Mouse (Mus musculus): ENCODE data around the gene Ccser1. TPM values are rescaled to one million over a fixed set of nuclear protein-coding genes. Genes with fewer than 3 reads are reported as not detected.
A peak's percentile ranks its signal among the peaks of the same experiment; 100 is the strongest.

The Ccser1 gene
- polyA plus RNA-seq, 1 experiment from 2014 or later: 6.1 TPM

DNA sequence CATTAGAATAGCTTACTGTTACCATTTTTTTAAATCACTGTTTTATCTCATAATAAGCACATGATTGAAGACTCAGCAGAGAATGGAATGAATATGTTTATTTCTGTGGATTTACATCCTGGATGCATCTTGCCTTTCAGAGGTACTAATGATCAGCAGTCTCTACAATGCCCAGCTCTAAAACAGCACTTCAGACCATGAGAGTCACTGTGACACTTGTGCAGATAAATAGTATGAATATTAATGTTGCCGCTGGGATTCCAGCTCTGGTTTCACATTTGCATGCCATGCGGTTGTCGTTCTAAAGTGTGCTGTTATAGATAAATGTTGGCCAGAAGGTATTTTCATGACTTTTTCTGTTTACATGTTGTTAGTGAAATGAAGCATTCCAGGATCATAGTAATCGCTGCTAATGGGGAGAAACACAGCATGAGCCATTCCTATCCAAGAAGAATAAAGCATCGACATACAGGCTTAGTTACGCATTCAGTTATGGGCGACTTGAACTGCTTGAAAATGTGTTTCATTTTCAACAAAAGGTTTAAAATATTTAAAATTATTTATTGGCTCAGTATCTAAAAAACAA is 363.4 kb downstream of the Ccser1 start:
- Histone ChIP-seq H3K4me3 (ENCODE audit: low read depth, low read length) (no peak overlapping the region), H3K9me3 (ENCODE audit: control insufficient read depth, low read length) (no peaks in the 10 kb centered on the region), H3K27me3 (replicated peaks; ENCODE audit: control insufficient read depth, insufficient read depth, low read length) (no peaks in the 10 kb centered on the region), H3K4me1 (ENCODE audit: control insufficient read depth, insufficient read depth, low read length) (no peaks in the 10 kb centered on the region), H3K36me3 (ENCODE audit: control insufficient read depth, insufficient read depth, low read length) (no peaks in the 10 kb centered on the region), H3K4me2 (ENCODE audit: low read depth, low read length) (no peak overlapping the region), H3K27ac (replicated peaks; ENCODE audit: low read depth, low read length) (no peak overlapping the region), H3K9ac (ENCODE audit: low read depth, low read length) (no peak overlapping the region)
- no peak for ATAC-seq (ENCODE audit: low read depth)
- no peak for DNase-seq (ENCODE audit: low spot score)
- 71% methylated on average over 7 of the region's 7 CpGs for WGBS

DNA sequence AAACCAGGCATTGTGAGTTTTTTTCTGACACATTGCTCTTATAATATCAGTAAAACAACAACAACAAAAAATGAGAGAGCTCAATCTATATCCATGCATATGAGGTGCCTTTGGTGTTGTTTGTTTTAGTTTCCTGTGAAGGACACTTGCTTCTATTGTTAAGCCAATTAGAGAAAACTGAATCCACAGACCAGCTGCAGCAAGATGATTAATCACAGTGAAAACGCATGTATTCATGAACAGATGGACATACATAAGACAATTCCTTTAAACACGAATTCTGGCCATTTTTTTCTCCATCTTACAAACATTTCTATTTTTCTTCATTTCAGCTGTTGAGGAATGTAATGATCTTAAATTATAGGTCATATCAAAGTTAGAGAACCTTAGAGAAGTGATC is 387.4 kb downstream of the Ccser1 start:
- ATAC-seq (ENCODE audit: low read depth): no peak
- 55% methylated on average over 2 of the region's 2 CpGs for WGBS
- no peak for DNase-seq (ENCODE audit: low spot score)
- Histone ChIP-seq H3K9ac (ENCODE audit: low read depth, low read length) (no peak overlapping the region), H3K4me2 (ENCODE audit: low read depth, low read length) (no peak overlapping the region), H3K36me3 (ENCODE audit: control insufficient read depth, insufficient read depth, low read length) (no peaks in the 10 kb centered on the region), H3K4me3 (ENCODE audit: low read depth, low read length) (no peak overlapping the region), H3K9me3 (ENCODE audit: control insufficient read depth, low read length) (no peaks in the 10 kb centered on the region), H3K4me1 (ENCODE audit: control insufficient read depth, insufficient read depth, low read length) (no peaks in the 10 kb centered on the region), H3K27ac (replicated peaks; ENCODE audit: low read depth, low read length) (no peak overlapping the region), H3K27me3 (replicated peaks; ENCODE audit: control insufficient read depth, insufficient read depth, low read length) (no peaks in the 10 kb centered on the region)

GRCm38 (mm10) chr6:61567967-61568366 is 387.8 kb downstream of the Ccser1 start:
- no peak overlapping the region for H3K9ac ChIP-seq (ENCODE audit: low read depth, low read length)
- no peak overlapping the region for H3K4me3 ChIP-seq (ENCODE audit: low read depth, low read length)
- no peak for ATAC-seq (ENCODE audit: low read depth)
- no peaks in the 10 kb centered on the region for H3K36me3 ChIP-seq (ENCODE audit: control insufficient read depth, insufficient read depth, low read length)
- WGBS: 89% methylated on average over 8 of the region's 8 CpGs
- no peak overlapping the region for H3K27ac ChIP-seq (replicated peaks; ENCODE audit: low read depth, low read length)
- H3K27me3 ChIP-seq (replicated peaks; ENCODE audit: control insufficient read depth, insufficient read depth, low read length): no peaks in the 10 kb centered on the region
- no peaks in the 10 kb centered on the region for H3K9me3 ChIP-seq (ENCODE audit: control insufficient read depth, low read length)
- H3K4me1 ChIP-seq (ENCODE audit: control insufficient read depth, insufficient read depth, low read length): no peaks in the 10 kb centered on the region
- DNase-seq (ENCODE audit: low spot score): no peak
- no peak overlapping the region for H3K4me2 ChIP-seq (ENCODE audit: low read depth, low read length)

- no peaks in the 10 kb centered on the region for H3K27me3 ChIP-seq (replicated peaks; ENCODE audit: control insufficient read depth, insufficient read depth, low read length)
- no peaks in the 10 kb centered on the region for H3K4me1 ChIP-seq (ENCODE audit: control insufficient read depth, insufficient read depth, low read length)
- no peak overlapping the region for H3K9ac ChIP-seq (ENCODE audit: low read depth, low read length)
- no peak overlapping the region for H3K4me2 ChIP-seq (ENCODE audit: low read depth, low read length)
- ATAC-seq (ENCODE audit: low read depth) (no peak), DNase-seq (ENCODE audit: low spot score) (no peak)
- H3K27ac ChIP-seq (replicated peaks; ENCODE audit: low read depth, low read length): no peak overlapping the region
- H3K36me3 ChIP-seq (ENCODE audit: control insufficient read depth, insufficient read depth, low read length): no peaks in the 10 kb centered on the region
- no peak overlapping the region for H3K4me3 ChIP-seq (ENCODE audit: low read depth, low read length)
- H3K9me3 ChIP-seq (ENCODE audit: control insufficient read depth, low read length): no peaks in the 10 kb centered on the region
Observed at GRCm38 (mm10) chr6:61581696-61582095, 401.6 kb downstream of the Ccser1 start.

GRCm38 (mm10) chr6:61588999-61589398 is 408.9 kb downstream of the Ccser1 start:
- ATAC-seq (ENCODE audit: low read depth) (no peak), DNase-seq (ENCODE audit: low spot score) (no peak)
- H3K9me3 ChIP-seq (ENCODE audit: control insufficient read depth, low read length): no peaks in the 10 kb centered on the region
- no peaks in the 10 kb centered on the region for H3K27me3 ChIP-seq (replicated peaks; ENCODE audit: control insufficient read depth, insufficient read depth, low read length)
- H3K36me3 ChIP-seq (ENCODE audit: control insufficient read depth, insufficient read depth, low read length): no peaks in the 10 kb centered on the region
- H3K4me2 ChIP-seq (ENCODE audit: low read depth, low read length): no peak overlapping the region
- no peak overlapping the region for H3K9ac ChIP-seq (ENCODE audit: low read depth, low read length)
- no peak overlapping the region for H3K4me3 ChIP-seq (ENCODE audit: low read depth, low read length)
- H3K4me1 ChIP-seq (ENCODE audit: control insufficient read depth, insufficient read depth, low read length): no peaks in the 10 kb centered on the region
- 64% methylated on average over 2 of the region's 2 CpGs for WGBS
- no peak overlapping the region for H3K27ac ChIP-seq (replicated peaks; ENCODE audit: low read depth, low read length)

GRCm38 (mm10) chr6:61601911-61602310 is 421.8 kb downstream of the Ccser1 start:
- Histone ChIP-seq H3K27me3 (replicated peaks; ENCODE audit: control insufficient read depth, insufficient read depth, low read length) (no peaks in the 10 kb centered on the region), H3K9ac (ENCODE audit: low read depth, low read length) (no peak overlapping the region), H3K27ac (replicated peaks; ENCODE audit: low read depth, low read length) (no peak overlapping the region), H3K4me1 (ENCODE audit: control insufficient read depth, insufficient read depth, low read length) (no peaks in the 10 kb centered on the region), H3K9me3 (ENCODE audit: control insufficient read depth, low read length) (no peaks in the 10 kb centered on the region), H3K36me3 (ENCODE audit: control insufficient read depth, insufficient read depth, low read length) (no peaks in the 10 kb centered on the region), H3K4me3 (ENCODE audit: low read depth, low read length) (no peak overlapping the region), H3K4me2 (ENCODE audit: low read depth, low read length) (no peak overlapping the region)
- no peak for ATAC-seq (ENCODE audit: low read depth)
- no peak for DNase-seq (ENCODE audit: low spot score)
- WGBS: 71% methylated on average over 5 of the region's 5 CpGs

DNA sequence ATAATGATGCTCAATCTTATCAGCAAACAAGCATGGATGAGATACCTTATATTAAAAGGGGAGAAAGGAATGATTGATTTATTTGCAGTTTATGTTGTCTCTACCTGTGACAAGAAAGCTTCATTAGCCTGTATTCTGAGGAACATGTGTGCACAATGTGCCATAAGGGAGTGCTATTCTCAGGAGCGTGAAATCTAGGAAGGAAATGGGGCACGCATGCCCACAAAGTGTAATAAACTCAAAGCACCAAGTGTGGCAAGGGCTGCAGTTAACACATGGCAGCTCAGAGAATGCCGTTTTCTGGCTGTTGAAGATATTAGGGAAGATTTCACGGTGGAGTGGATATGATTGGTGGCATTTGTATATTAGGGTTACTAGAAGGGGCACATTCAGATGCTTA is 434.8 kb downstream of the Ccser1 start:
- Histone ChIP-seq H3K9ac (ENCODE audit: low read depth, low read length) (no peak overlapping the region), H3K4me1 (ENCODE audit: control insufficient read depth, insufficient read depth, low read length) (no peaks in the 10 kb centered on the region), H3K27ac (replicated peaks; ENCODE audit: low read depth, low read length) (no peak overlapping the region), H3K9me3 (ENCODE audit: control insufficient read depth, low read length) (no peaks in the 10 kb centered on the region), H3K4me3 (ENCODE audit: low read depth, low read length) (no peak overlapping the region), H3K27me3 (replicated peaks; ENCODE audit: control insufficient read depth, insufficient read depth, low read length) (no peaks in the 10 kb centered on the region), H3K36me3 (ENCODE audit: control insufficient read depth, insufficient read depth, low read length) (no peaks in the 10 kb centered on the region), H3K4me2 (ENCODE audit: low read depth, low read length) (no peak overlapping the region)
- ATAC-seq (ENCODE audit: low read depth) (no peak), DNase-seq (ENCODE audit: low spot score) (no peak)
- 73% methylated on average over 4 of the region's 4 CpGs for WGBS

GRCm38 (mm10) chr6:61621707-61622106 is 441.6 kb downstream of the Ccser1 start:
- H3K4me2 ChIP-seq (ENCODE audit: low read depth, low read length): no peak overlapping the region
- no peaks in the 10 kb centered on the region for H3K36me3 ChIP-seq (ENCODE audit: control insufficient read depth, insufficient read depth, low read length)
- ATAC-seq (ENCODE audit: low read depth): peak; percentile 62; the same call in 1 of the 2 replicates
- peak; percentile 61 for DNase-seq (ENCODE audit: low spot score)
- no peak overlapping the region for H3K9ac ChIP-seq (ENCODE audit: low read depth, low read length)
- no peak overlapping the region for H3K27ac ChIP-seq (replicated peaks; ENCODE audit: low read depth, low read length)
- H3K27me3 ChIP-seq (replicated peaks; ENCODE audit: control insufficient read depth, insufficient read depth, low read length): no peaks in the 10 kb centered on the region
- H3K9me3 ChIP-seq (ENCODE audit: control insufficient read depth, low read length): no peaks in the 10 kb centered on the region
- WGBS: 71% methylated on average over 3 of the region's 3 CpGs
- H3K4me3 ChIP-seq (ENCODE audit: low read depth, low read length): no peak overlapping the region
- no peaks in the 10 kb centered on the region for H3K4me1 ChIP-seq (ENCODE audit: control insufficient read depth, insufficient read depth, low read length)

DNA sequence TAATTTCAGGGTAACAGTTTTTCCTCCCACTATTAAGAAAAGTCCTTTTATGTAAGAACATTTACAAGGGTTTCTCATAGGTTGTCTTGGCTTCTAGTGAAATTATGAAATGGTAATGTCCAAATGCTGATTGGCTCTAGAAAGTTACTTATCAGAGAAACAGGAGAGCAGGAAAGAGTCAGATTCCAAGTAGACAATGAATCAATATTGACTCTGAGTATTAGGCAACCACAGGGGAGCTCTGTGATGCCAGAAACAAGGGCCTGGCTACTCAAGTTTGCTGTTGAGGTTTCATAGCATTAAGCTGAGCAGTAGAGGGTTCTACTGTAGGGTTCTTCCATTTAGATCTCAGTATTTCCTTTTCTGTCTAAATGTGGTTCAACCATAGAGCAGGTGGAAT is 481.3 kb downstream of the Ccser1 start:
- no peaks in the 10 kb centered on the region for H3K4me1 ChIP-seq (ENCODE audit: control insufficient read depth, insufficient read depth, low read length)
- DNase-seq (ENCODE audit: low spot score) (no peak), ATAC-seq (ENCODE audit: low read depth) (no peak)
- no peak overlapping the region for H3K27ac ChIP-seq (replicated peaks; ENCODE audit: low read depth, low read length)
- H3K4me3 ChIP-seq (ENCODE audit: low read depth, low read length): no peak overlapping the region
- H3K9ac ChIP-seq (ENCODE audit: low read depth, low read length): no peak overlapping the region
- H3K36me3 ChIP-seq (ENCODE audit: control insufficient read depth, insufficient read depth, low read length): no peaks in the 10 kb centered on the region
- no peaks in the 10 kb centered on the region for H3K9me3 ChIP-seq (ENCODE audit: control insufficient read depth, low read length)
- H3K27me3 ChIP-seq (replicated peaks; ENCODE audit: control insufficient read depth, insufficient read depth, low read length): no peaks in the 10 kb centered on the region
- no peak overlapping the region for H3K4me2 ChIP-seq (ENCODE audit: low read depth, low read length)
